Mouse (Mus musculus) yolk sac, embryonic 10.5 days (tissue): ENCODE data around the gene Neurl4.
"Not testable (repeated sequence)": the region's sequence is repeated elsewhere in the genome, so short reads cannot be mapped to it uniquely, and the experiment has no call there.

Experiments used
- DNase-seq: peaks from one replicate; pipeline ENCODE4 v3.0.0-alpha.2; 2017; ENCODE audit warnings: low spot score

Neurl4 gene

GRCm38 (mm10) chr11:69913554-69914371, 12.9 kb downstream of the Neurl4 start, which contains the start of gene Gps2:
TSS of gene Gps2 (plus strand) at chr11:69913888.
- peak; percentile 93 for DNase-seq

- DNase-seq = peak; percentile 53
Observed at GRCm38 (mm10) chr11:69914372-69914764, 13.5 kb downstream of the Neurl4 start.

GRCm38 (mm10) chr11:69914917-69915430, 14.1 kb downstream of the Neurl4 start:
- DNase-seq = no peak

GRCm38 (mm10) chr11:69915667-69916627, 15.1 kb downstream of the Neurl4 start:
- no peak for DNase-seq

GRCm38 (mm10) chr11:69916652-69917378, 15.9 kb downstream of the Neurl4 start:
- not testable (repeated sequence) for DNase-seq

GRCm38 (mm10) chr11:69917379-69917948, 16.6 kb downstream of the Neurl4 start:
- DNase-seq = no peak

- DNase-seq = no peak
Observed at GRCm38 (mm10) chr11:69918118-69918517, 17.2 kb downstream of the Neurl4 start.

GRCm38 (mm10) chr11:69919053-69919452, 18.2 kb downstream of the Neurl4 start:
- no peak for DNase-seq

GRCm38 (mm10) chr11:69919661-69920265, 18.9 kb downstream of the Neurl4 start:
- peak; percentile 84 for DNase-seq

GRCm38 (mm10) chr11:69920266-69921031, 19.6 kb downstream of the Neurl4 start:
- peak; percentile 79 for DNase-seq

- DNase-seq = peak; percentile 100
Observed at GRCm38 (mm10) chr11:69921114-69922011, 20.5 kb downstream of the Neurl4 start, which contains the start of gene Eif5a. TSS of gene Eif5a (minus strand) at chr11:69921958.

- no peak for DNase-seq
Observed at GRCm38 (mm10) chr11:69922012-69922756, 21.3 kb downstream of the Neurl4 start.

GRCm38 (mm10) chr11:69922796-69923195, 21.9 kb downstream of the Neurl4 start:
- no peak for DNase-seq

GRCm38 (mm10) chr11:69927501-69927900, 26.6 kb downstream of the Neurl4 start:
- no peak for DNase-seq

GRCm38 (mm10) chr11:69929712-69930111, 28.8 kb downstream of the Neurl4 start:
- no peak for DNase-seq

- DNase-seq = not testable (repeated sequence)
Observed at GRCm38 (mm10) chr11:69930176-69930575, 29.3 kb downstream of the Neurl4 start.

GRCm38 (mm10) chr11:69930967-69931537, 30.2 kb downstream of the Neurl4 start:
- no peak for DNase-seq

- DNase-seq = no peak
Observed at GRCm38 (mm10) chr11:69931769-69932168, 30.9 kb downstream of the Neurl4 start.
